Mouse (Mus musculus) myocyte (in vitro differentiated cells): Measurements from ENCODE around the gene Chd2.

Source experiments
- MAX ChIP-seq: IDR thresholded peaks from one replicate; pipeline ENCODE4 v1.6.1; 2011; ENCODE audit warnings: low read depth, mild to moderate bottlenecking, control low read depth
- POLR2A ChIP-seq: IDR thresholded peaks from one replicate; pipeline ENCODE4 v1.6.1; 2011; ENCODE audit warnings: low read depth, mild to moderate bottlenecking, control low read depth, moderate library complexity; ENCODE audit not compliant: insufficient read length
- REST ChIP-seq: IDR thresholded peaks from one replicate; pipeline ENCODE4 v1.6.1; 2011; ENCODE audit warnings: mild to moderate bottlenecking, control low read depth, moderate library complexity; ENCODE audit not compliant: insufficient read depth, insufficient read length
- SRF ChIP-seq: IDR thresholded peaks from one replicate; pipeline ENCODE4 v1.6.1; 2011; ENCODE audit warnings: low read depth; ENCODE audit not compliant: control insufficient read depth, insufficient read length
- TCF12 ChIP-seq: IDR thresholded peaks from one replicate; pipeline ENCODE4 v1.6.1; 2011; ENCODE audit warnings: mild to moderate bottlenecking, control low read depth; ENCODE audit not compliant: poor library complexity, insufficient read depth, severe bottlenecking
- USF1 ChIP-seq: IDR thresholded peaks from one replicate; pipeline ENCODE4 v1.6.1; 2011; ENCODE audit warnings: low read depth, mild to moderate bottlenecking, control low read depth, moderate library complexity

GRCm38 (mm10) chr7:73435685-73436084 lies 105.9 kb downstream of the Chd2 start:
- TF ChIP-seq POLR2A (no peak), MAX (no peak), TCF12 (no peak), SRF (no peak), USF1 (no peak), REST (no peak)
